Mouse (Mus musculus): ENCODE measurements around the gene Klhl35. TPM values are rescaled to one million over a fixed set of nuclear protein-coding genes. Genes with fewer than 3 reads are reported as not detected.
A peak's percentile ranks its signal among the peaks of the same experiment; 100 is the strongest.

Klhl35 gene
- polyA plus RNA-seq, 1 experiment from 2014 or later, result 0.77 TPM

DNA sequence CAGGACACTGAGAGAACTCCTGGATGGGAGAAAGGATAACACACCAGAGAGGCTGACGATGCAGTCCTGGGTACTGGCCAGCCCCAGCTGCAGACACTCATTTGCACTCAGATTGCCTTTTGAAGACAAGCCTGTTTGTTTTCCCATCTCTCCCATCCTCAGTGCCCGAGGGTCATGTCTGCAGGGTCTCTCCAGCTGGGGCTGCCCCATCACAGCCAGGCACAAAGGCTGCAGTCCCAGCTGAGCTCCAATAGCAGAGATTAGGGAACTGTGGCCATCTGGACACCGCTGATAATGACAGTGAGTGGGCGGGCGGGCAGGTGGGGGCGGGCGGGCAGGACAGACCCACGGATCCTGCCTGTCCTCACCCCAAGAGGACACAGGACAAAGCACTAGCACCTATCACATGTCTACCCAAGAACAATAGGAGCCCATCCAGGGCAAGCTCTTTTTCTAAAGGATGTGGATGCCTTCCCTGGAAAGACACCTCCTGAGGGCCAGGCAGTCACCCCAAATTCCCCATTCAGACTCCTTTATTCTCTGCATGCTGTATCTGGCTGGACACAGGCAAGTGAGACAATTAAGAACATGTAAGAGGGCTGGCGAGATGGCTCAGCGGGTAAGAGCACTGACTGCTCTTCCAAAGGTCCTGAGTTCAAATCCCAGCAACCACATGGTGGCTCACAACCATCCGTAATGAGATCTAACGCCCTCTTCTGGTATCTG lies 9.2 kb downstream of the Klhl35 start:
- Histone ChIP-seq H3K36me3 (ENCODE audit: control insufficient read depth, insufficient read depth, low read length) (peaks cover 33% of the 10 kb centered on the region), H3K27ac (ENCODE audit: low read depth, low read length) (peak overlapping the region; percentile 67), H3K4me3 (ENCODE audit: low read depth, low read length) (no peak overlapping the region), H3K9ac (ENCODE audit: low read depth, low read length) (no peak overlapping the region), H3K4me1 (ENCODE audit: control insufficient read depth, insufficient read depth, low read length) (peaks cover 11% of the 10 kb centered on the region), H3K4me2 (no peak overlapping the region), H3K27me3 (ENCODE audit: control insufficient read depth, insufficient read depth, low read length) (no peaks in the 10 kb centered on the region), H3K9me3 (replicated peaks; ENCODE audit: control insufficient read depth, low read length) (no peaks in the 10 kb centered on the region)
- ATAC-seq (replicated peaks; ENCODE audit: insufficient number of reproducible peaks, low FRiP score, low TSS enrichment), result peak; percentile 82
- 38% methylated on average over 12 of the region's 12 CpGs for WGBS (ENCODE audit: insufficient replicate concordance)

DNA sequence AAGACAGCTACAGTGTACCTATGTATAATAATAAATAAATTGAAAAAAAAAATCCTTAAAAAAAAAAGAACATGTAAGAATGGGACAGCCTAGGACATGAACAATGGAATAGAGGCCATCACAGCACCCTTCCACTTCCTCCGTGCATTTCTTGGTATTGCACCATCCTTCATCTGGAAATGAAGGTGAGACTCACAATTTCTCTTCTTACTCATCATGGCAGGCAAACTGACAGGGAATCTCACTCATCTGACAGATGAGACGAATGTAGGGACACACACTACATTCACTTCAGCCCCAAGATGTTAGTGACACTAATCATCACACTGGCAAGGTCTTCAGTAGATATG lies 9.7 kb downstream of the Klhl35 start:
- no peak for ATAC-seq (replicated peaks; ENCODE audit: insufficient number of reproducible peaks, low FRiP score, low TSS enrichment)
- 74% methylated on average over 2 of the region's 2 CpGs for WGBS (ENCODE audit: insufficient replicate concordance)
- Histone ChIP-seq H3K4me2 (no peak overlapping the region), H3K4me1 (ENCODE audit: control insufficient read depth, insufficient read depth, low read length) (peaks cover 14% of the 10 kb centered on the region), H3K36me3 (ENCODE audit: control insufficient read depth, insufficient read depth, low read length) (peaks cover 38% of the 10 kb centered on the region), H3K9me3 (replicated peaks; ENCODE audit: control insufficient read depth, low read length) (no peaks in the 10 kb centered on the region), H3K27ac (ENCODE audit: low read depth, low read length) (peak overlapping the region; percentile 67), H3K9ac (ENCODE audit: low read depth, low read length) (no peak overlapping the region), H3K27me3 (ENCODE audit: control insufficient read depth, insufficient read depth, low read length) (no peaks in the 10 kb centered on the region), H3K4me3 (ENCODE audit: low read depth, low read length) (no peak overlapping the region)

DNA sequence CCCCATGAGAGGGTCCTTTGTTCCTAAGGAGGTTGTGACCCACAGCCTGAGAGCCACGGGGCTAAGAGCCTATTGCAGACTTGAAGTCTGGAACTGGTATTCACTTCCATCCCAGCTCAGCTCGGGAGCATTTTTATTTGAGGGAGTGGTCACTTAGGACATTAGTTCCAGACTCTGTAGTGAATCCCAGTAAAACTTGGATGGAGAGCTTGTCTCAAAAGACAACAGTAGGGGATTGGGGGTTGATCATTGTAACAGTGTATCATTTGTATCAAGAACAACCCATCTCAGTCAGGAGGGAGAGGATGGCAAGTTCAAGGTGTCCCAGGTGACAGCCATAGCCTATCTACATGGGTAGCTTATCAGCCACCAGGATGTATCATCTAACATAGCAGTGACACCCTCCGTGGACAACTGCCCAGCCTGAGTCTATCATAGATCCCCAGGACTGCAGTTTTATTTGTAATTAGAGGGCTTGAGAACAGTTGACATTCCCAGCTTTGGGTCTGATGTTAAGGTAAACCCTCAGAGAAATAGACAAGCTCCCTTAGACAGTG lies 10.8 kb downstream of the Klhl35 start:
- Histone ChIP-seq H3K4me2 (no peak overlapping the region), H3K9me3 (replicated peaks; ENCODE audit: control insufficient read depth, low read length) (no peaks in the 10 kb centered on the region), H3K36me3 (ENCODE audit: control insufficient read depth, insufficient read depth, low read length) (peaks cover 48% of the 10 kb centered on the region), H3K4me3 (ENCODE audit: low read depth, low read length) (no peak overlapping the region), H3K4me1 (ENCODE audit: control insufficient read depth, insufficient read depth, low read length) (peaks cover 25% of the 10 kb centered on the region), H3K27me3 (ENCODE audit: control insufficient read depth, insufficient read depth, low read length) (no peaks in the 10 kb centered on the region), H3K27ac (ENCODE audit: low read depth, low read length) (peak overlapping the region; percentile 22; the same call in 1 of the 2 replicates), H3K9ac (ENCODE audit: low read depth, low read length) (no peak overlapping the region)
- no peak for ATAC-seq (replicated peaks; ENCODE audit: insufficient number of reproducible peaks, low FRiP score, low TSS enrichment)
- WGBS (ENCODE audit: insufficient replicate concordance), result 42% methylated on average over 3 of the region's 3 CpGs

DNA sequence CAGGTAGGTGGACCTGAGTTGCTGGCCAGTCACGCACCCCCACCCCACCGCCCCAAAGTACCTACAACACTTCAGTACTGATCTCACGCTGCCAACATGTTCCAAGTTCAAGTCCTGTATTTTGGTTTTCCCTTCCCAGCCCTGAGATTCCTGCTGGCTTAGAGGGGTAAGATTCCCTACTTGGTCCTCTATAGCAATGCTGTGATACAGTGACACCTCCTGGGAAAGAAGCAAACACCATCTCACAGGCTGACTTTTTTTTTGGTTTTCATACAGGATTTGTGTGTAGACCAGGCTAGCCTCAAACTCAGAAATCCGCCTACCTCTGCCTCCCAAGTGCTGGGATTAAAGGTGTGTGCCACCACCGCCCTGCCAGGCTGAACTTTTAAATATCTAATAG lies 11.4 kb downstream of the Klhl35 start:
- WGBS (ENCODE audit: insufficient replicate concordance), result 85% methylated on average over 5 of the region's 5 CpGs
- Histone ChIP-seq H3K4me2 (no peak overlapping the region), H3K27ac (ENCODE audit: low read depth, low read length) (0 out of 2 replicates have a peak overlapping the region, but pooled peaks have one; percentile 3), H3K9me3 (replicated peaks; ENCODE audit: control insufficient read depth, low read length) (no peaks in the 10 kb centered on the region), H3K27me3 (ENCODE audit: control insufficient read depth, insufficient read depth, low read length) (no peaks in the 10 kb centered on the region), H3K4me1 (ENCODE audit: control insufficient read depth, insufficient read depth, low read length) (peaks cover 31% of the 10 kb centered on the region), H3K4me3 (ENCODE audit: low read depth, low read length) (no peak overlapping the region), H3K36me3 (ENCODE audit: control insufficient read depth, insufficient read depth, low read length) (peaks cover 53% of the 10 kb centered on the region), H3K9ac (ENCODE audit: low read depth, low read length) (no peak overlapping the region)
- ATAC-seq (replicated peaks; ENCODE audit: insufficient number of reproducible peaks, low FRiP score, low TSS enrichment), result no peak

DNA sequence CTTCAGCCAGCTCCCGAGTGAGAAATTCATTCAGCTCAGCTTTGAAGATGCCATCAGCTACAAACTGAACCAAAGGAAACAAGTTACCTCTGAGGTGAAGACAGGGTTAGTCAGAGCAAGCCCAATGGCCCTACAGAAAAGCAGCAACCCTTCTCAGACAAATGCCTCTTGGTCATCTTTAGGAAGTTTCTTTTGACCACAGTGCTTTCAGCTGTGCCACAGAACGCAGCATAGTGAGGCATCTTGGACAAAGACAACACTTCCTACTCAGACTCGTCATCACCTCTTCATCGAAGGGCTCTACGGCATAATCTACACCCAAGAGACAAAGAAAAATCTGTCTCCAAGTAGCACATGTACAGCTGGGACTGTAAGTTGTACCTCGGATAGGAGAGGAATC lies 16.8 kb downstream of the Klhl35 start:
- peak overlapping the region; percentile 92 for H3K4me3 ChIP-seq (ENCODE audit: low read depth, low read length)
- WGBS (ENCODE audit: insufficient replicate concordance), result 0% methylated on average over 6 of the region's 6 CpGs
- H3K4me1 ChIP-seq (ENCODE audit: control insufficient read depth, insufficient read depth, low read length), result peaks cover 26% of the 10 kb centered on the region
- H3K27ac ChIP-seq (ENCODE audit: low read depth, low read length), result peak overlapping the region; percentile 86
- H3K27me3 ChIP-seq (ENCODE audit: control insufficient read depth, insufficient read depth, low read length), result no peaks in the 10 kb centered on the region; the same call in 1 of the 2 replicates
- H3K9me3 ChIP-seq (replicated peaks; ENCODE audit: control insufficient read depth, low read length), result no peaks in the 10 kb centered on the region
- H3K9ac ChIP-seq (ENCODE audit: low read depth, low read length), result peak overlapping the region; percentile 98
- peak overlapping the region; percentile 92 for H3K4me2 ChIP-seq
- H3K36me3 ChIP-seq (ENCODE audit: control insufficient read depth, insufficient read depth, low read length), result peaks cover 36% of the 10 kb centered on the region
- ATAC-seq (replicated peaks; ENCODE audit: insufficient number of reproducible peaks, low FRiP score, low TSS enrichment), result no peak

DNA sequence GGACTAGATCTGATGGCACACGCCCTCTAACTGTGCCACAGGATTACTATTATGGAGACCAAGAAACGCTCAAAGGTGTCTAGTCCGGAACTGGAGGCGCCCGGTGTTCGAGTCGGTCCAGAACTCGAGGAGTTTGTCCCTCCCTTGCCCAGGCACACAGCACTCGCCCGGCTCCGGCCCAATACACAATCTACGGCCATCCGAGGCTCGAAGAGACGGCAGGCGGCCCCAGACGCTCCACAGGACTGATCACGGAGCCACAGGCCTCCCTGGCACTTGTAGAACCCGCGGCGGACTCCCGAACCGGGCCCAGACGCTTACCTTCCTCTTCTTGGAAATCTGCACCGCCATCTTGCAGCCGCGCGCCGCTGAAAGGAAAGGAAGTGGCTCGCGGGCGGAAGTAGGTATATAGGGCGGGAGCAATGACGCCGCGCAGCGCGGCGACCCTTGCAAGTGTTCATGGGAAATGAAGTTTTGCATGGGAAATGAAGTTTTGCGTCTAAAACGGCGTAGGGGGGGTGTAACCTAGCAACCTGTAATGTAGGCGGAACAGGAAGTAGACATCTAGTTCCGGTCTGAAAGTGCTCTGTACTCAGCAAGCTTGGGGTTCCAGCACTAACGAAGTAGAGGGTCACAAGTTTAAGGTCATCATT lies 17.6 kb downstream of the Klhl35 start, which contains the start of gene Rps3:
Gene Rps3, minus strand, starts transcription at position 468 of the 653 bp plus-strand sequence.
- Histone ChIP-seq H3K36me3 (ENCODE audit: control insufficient read depth, insufficient read depth, low read length) (peaks cover 33% of the 10 kb centered on the region), H3K27me3 (ENCODE audit: control insufficient read depth, insufficient read depth, low read length) (no peaks in the 10 kb centered on the region; the same call in 1 of the 2 replicates), H3K9me3 (replicated peaks; ENCODE audit: control insufficient read depth, low read length) (no peaks in the 10 kb centered on the region), H3K4me1 (ENCODE audit: control insufficient read depth, insufficient read depth, low read length) (peaks cover 26% of the 10 kb centered on the region), H3K4me2 (peak within 1 kb of the TSS; percentile 92), H3K27ac (ENCODE audit: low read depth, low read length) (peak within 1 kb of the TSS; percentile 86), H3K9ac (ENCODE audit: low read depth, low read length) (peak within 1 kb of the TSS; percentile 98), H3K4me3 (ENCODE audit: low read depth, low read length) (peak within 1 kb of the TSS; percentile 92)
- under 1% methylated on average over 45 of the region's 45 CpGs for WGBS (ENCODE audit: insufficient replicate concordance)
- peak; percentile 89 for ATAC-seq (replicated peaks; ENCODE audit: insufficient number of reproducible peaks, low FRiP score, low TSS enrichment)

DNA sequence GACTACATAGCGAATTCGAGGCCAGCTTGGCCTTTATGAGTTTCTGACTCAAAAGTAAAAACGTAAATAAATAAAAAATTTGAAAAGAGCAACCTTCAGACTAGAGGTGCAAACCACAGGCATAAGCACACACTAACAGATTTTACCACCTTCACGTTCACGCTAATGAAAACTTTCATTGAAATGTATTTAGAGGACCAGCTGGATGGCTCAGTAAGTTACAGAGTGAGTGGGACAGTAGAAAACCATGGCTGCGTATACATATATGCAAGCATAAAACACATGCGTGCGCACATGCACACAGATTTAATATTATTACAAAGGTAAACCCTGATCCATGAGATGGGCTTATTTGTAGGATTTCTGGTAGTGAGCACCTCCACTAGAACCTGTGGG lies 18.1 kb downstream of the Klhl35 start:
- 0 out of 2 replicates have a peak overlapping the region, but pooled peaks have one; percentile 35 for H3K27ac ChIP-seq (ENCODE audit: low read depth, low read length)
- H3K9ac ChIP-seq (ENCODE audit: low read depth, low read length), result 0 out of 2 replicates have a peak overlapping the region, but pooled peaks have one; percentile 52
- ATAC-seq (replicated peaks; ENCODE audit: insufficient number of reproducible peaks, low FRiP score, low TSS enrichment), result no peak
- peaks cover 29% of the 10 kb centered on the region for H3K36me3 ChIP-seq (ENCODE audit: control insufficient read depth, insufficient read depth, low read length)
- H3K4me3 ChIP-seq (ENCODE audit: low read depth, low read length), result peak overlapping the region; percentile 92
- H3K4me2 ChIP-seq, result peak overlapping the region; percentile 62
- 45% methylated on average over 8 of the region's 8 CpGs for WGBS (ENCODE audit: insufficient replicate concordance)
- no peaks in the 10 kb centered on the region for H3K9me3 ChIP-seq (replicated peaks; ENCODE audit: control insufficient read depth, low read length)
- H3K4me1 ChIP-seq (ENCODE audit: control insufficient read depth, insufficient read depth, low read length), result peaks cover 26% of the 10 kb centered on the region
- no peaks in the 10 kb centered on the region; the same call in 1 of the 2 replicates for H3K27me3 ChIP-seq (ENCODE audit: control insufficient read depth, insufficient read depth, low read length)

DNA sequence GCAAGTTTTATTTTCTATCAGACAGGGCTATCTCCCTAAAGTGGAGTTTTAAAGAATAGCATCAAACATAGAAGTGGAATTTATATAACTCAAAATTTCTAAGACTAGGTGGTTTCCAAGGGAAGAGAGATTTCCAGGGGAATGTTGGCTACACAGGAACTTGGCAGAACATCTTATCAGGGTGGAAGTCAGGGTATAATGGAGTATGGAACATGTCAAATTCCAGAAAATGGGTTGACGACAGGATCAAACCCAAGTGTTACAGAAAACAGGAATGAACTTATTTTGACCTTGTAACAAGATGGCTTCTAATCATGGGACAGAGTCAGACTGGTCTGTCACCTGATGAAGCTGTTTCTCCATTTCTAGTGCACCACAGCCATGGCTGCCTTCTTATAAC lies 18.9 kb downstream of the Klhl35 start:
- Histone ChIP-seq H3K4me2 (no peak overlapping the region), H3K9me3 (replicated peaks; ENCODE audit: control insufficient read depth, low read length) (no peaks in the 10 kb centered on the region), H3K4me1 (ENCODE audit: control insufficient read depth, insufficient read depth, low read length) (peaks cover 26% of the 10 kb centered on the region), H3K9ac (ENCODE audit: low read depth, low read length) (no peak overlapping the region), H3K36me3 (ENCODE audit: control insufficient read depth, insufficient read depth, low read length) (peaks cover 23% of the 10 kb centered on the region), H3K27ac (ENCODE audit: low read depth, low read length) (0 out of 2 replicates have a peak overlapping the region, but pooled peaks have one; percentile 22), H3K27me3 (ENCODE audit: control insufficient read depth, insufficient read depth, low read length) (no peaks in the 10 kb centered on the region; the same call in 1 of the 2 replicates), H3K4me3 (ENCODE audit: low read depth, low read length) (no peak overlapping the region)
- 67% methylated on average over 1 of the region's 1 CpGs for WGBS (ENCODE audit: insufficient replicate concordance)
- no peak for ATAC-seq (replicated peaks; ENCODE audit: insufficient number of reproducible peaks, low FRiP score, low TSS enrichment)

Measured in heart, embryonic 11.5 days (tissue).